Mouse (Mus musculus): Measurements from ENCODE around the gene Aven.
A peak's percentile ranks its signal among the peaks of the same experiment; 100 is the strongest.

Gene Aven

DNA sequence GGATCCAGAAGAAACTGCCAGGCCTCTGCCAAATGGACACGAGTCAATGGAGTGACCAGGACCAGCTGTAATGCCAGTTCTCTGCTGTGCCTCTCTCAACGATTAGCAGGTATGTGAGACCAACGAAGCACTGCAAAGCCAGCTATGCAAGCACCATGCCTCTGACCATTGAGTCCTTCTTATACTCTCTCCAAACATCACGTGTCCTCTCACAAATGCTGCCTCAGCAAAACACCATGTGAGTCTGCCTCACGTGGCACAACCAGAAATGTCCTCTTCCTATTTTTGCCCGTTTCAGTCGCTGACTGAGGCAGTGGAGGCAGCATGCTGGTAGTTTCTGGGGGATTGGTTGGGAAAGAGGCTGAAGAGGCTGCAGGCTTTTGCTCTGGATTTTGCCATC is 68.8 kb downstream of the Aven start:
- no peak for DNase-seq

DNA sequence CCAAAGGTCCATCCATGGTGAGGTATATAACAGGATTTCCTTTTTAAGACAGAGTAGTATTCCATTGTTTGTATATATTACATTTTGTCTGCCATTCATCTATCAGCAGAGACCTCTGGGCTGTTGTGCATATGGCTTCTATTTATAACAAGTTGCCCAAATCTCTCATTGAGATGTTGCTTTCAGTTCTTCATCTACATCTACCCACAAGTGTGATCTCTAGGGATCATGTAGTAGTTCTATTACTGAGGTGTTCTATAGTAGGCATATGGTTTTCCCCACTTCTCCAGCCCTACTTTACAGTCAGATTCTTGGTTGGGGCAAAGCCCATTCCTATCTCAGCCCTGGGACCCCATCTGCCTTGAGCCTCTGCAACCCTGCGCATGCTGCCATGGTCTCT is 72.3 kb downstream of the Aven start:
- no peak for DNase-seq

GRCm38 (mm10) chr2:112566290-112567085 is 73.7 kb downstream of the Aven start:
- no peak for DNase-seq

GRCm38 (mm10) chr2:112567786-112568185 is 75.0 kb downstream of the Aven start:
- DNase-seq: peak; percentile 75 to 83

- DNase-seq: peak; percentile 17 to 58
These were observed 98.2 kb downstream of the Aven start for GRCm38 (mm10) chr2:112590985-112591384.

GRCm38 (mm10) chr2:112591451-112591871 is 98.7 kb downstream of the Aven start:
- peak; percentile 83 to 84 for DNase-seq

- DNase-seq: no peak
These were observed 100.6 kb downstream of the Aven start for GRCm38 (mm10) chr2:112593322-112593721.

DNA sequence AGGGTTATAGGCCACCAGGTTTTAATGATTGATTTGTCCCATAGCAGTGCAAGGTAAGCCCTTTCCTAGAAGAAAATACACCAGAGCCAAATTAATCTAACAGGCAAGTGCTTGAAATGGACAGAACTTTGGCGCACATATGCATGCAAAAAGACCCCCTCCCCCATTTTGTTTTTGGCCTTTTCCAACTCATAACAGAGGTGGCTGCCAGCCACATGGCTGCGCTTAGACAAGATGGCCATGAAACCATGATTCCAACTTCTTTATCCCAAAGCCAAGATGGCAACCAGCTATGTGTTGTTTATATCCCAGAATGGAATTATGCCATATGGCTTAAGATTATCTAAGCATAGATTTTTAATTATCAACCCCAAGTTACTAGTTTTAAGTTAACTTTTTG is 101.0 kb downstream of the Aven start:
- peak; percentile 38 to 53 for DNase-seq

DNA sequence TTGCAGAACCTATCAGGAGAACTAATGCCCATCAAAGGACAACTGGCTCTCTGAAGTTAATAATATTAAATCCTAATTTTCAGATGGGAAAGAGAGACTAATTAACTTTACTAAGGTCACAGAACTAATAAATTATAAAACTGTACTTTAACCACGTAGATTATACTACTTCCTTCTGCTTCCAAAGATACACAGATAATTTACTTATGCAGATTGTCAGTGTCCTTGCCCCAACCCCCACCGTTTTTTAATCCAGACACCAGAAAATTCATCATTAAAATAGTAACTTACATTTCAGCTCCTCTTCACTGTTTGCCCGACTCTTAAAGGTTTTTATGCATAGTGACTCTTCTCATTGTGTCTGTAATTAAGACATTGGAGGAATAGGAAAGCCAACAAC is 103.0 kb downstream of the Aven start:
- DNase-seq: no peak

DNA sequence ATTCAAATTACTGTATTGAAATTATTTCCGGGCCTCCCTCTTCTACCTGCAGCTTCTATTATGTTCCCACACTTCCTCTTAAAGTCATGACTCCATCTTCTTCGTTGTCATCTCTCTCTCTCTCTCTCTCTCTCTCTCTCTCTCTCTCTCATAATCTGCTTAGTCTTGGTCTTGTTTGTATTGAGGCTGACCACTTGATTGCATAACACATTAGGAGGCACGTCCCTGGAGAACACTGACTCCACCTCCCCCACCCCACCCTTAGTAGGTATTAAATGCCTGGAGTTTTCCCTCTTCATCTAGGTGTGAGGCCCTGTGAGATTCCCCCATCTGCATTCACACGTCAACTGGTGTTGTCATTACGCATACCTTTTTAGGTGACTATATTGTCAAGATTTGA is 103.7 kb downstream of the Aven start:
- DNase-seq: no peak

GRCm38 (mm10) chr2:112597064-112597463 is 104.3 kb downstream of the Aven start:
- DNase-seq: no peak

GRCm38 (mm10) chr2:112600222-112600621 is 107.5 kb downstream of the Aven start:
- peak; percentile 18 to 34 for DNase-seq

GRCm38 (mm10) chr2:112602487-112602886 is 109.7 kb downstream of the Aven start:
- no peak for DNase-seq

DNA sequence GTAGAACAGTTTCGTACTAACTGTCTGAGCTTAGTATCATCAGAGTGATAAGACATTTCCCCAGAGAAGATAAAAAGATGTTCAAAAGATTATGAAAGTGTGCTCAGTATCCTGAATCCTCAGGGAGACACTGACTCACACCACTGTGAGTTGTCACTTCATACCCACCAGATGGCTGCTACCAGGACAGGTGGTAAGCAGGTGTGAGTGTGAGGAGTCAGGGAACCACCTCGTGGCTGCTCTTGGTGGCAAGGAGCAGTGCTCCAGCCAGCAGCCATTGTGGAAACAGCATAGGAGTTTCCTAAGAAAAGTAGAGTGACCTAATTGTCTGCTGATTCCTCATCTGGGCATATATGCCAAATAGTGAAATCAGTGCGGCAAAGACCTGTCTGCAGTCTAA is 113.8 kb downstream of the Aven start:
- DNase-seq: no peak

GRCm38 (mm10) chr2:112612628-112613027 is 119.9 kb downstream of the Aven start:
- DNase-seq: no peak

DNA sequence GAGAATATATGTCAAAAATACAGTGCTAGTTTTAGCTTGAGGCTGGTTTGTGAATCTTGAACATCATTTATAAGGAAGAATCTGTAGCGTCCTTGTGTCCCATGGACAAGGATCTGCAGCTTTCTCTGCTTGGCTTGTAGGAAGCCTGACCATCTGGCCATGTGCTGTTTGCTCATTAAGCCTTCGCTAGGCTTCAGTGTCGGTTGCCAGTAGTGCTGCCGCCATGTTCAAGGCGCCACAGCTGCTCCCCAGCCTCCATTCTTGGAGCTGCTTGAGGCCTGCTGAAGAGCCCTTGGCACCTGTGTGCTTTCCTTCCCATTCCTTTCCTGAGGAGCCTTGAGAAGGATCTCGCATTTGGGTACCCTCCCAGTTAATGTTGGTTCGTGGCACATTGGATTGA is 121.6 kb downstream of the Aven start:
- peak; percentile 43 to 45 for DNase-seq

DNA sequence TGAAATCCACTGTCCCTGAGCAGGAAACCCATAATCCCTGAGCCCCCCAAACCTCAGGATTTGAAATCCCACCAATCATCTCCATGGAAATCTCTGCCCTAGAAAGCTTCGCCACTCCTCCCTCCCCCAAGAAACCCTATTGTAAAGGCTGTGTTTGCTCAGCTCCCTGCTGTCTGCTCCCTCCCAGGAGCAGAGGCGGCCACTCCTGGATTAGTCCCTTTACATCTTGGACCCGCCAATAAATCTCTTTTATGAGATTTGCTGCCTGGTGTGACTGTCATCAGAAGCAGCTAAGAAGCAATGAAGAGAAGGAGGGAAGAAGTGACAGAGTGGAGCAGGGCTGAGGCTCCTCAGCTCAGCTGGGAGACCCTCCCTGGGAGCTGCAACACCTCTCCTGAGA is 124.4 kb downstream of the Aven start:
- DNase-seq: no peak

DNA sequence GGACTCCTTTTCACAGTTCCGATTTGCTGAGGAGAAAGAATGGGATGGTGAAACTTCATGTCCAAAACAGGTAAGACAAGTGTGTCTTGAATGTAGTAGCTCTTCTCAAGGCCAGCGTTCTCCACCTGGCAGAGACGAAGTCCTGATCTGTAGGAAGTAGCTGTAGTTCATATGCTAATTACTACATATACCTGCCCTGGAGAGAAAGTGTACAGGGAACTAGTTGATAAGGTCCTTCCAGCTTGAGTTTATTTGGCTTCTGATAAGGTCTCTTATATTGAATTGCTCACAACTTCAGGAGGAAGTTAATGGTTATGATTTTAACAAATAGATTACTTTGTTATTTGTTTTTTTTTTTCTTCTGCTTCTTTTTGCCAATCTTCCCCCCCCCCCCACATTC is 132.4 kb downstream of the Aven start:
- no peak for DNase-seq

GRCm38 (mm10) chr2:112630669-112631068 is 137.9 kb downstream of the Aven start:
- no peak for DNase-seq

- DNase-seq: no peak
These were observed 139.8 kb downstream of the Aven start for GRCm38 (mm10) chr2:112632536-112632935.

DNA sequence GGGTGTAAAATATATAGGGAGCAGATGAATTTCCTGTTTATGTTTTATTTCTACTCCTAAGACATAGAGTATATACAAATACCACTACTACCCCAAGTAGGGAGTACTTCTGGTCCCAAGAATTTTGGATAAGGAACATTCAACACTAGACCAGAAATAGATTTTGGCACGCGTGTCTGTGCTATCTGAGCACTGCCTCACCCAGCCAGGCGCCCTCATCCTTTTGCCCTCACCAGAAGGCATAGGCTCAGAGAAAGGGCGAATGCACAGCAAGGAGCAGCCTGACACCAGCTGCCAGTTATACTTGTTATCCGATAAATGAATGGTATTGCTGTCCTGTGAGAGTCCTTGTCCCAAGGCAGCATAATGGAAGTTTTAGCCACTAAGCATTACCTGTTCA is 144.4 kb downstream of the Aven start:
- peak; percentile 61 to 67 for DNase-seq

GRCm38 (mm10) chr2:112653836-112654235 is 161.1 kb downstream of the Aven start:
- no peak for DNase-seq

DNA sequence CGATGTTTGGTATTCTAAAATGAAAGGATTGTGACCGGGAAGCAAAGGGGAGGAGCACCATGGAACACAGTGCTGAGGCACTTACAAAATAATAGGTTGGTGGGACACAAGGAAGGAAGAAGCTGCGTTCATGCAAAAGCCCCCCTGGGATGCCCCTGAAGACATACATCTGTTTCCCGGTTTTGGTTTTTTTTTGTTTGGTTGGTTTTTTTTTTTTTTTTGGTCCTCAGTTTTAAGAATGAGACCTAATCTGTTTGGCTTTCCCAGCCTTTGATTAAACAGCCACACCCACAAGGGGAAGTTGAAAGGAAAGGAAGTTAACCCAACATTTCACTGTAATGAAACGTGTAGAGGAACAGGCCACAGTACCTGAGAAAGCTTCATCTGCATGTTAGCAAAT is 163.4 kb downstream of the Aven start:
- no peak for DNase-seq

GRCm38 (mm10) chr2:112669461-112669860 is 176.7 kb downstream of the Aven start:
- DNase-seq: no peak

- DNase-seq: no peak
These were observed 183.4 kb downstream of the Aven start for GRCm38 (mm10) chr2:112676175-112676574.

All from cerebellum, postnatal 14 days (tissue).